Mouse (Mus musculus) ES-E14 (cell line): ENCODE data around the gene Fance. TPM values are rescaled to one million over a fixed set of nuclear protein-coding genes. Genes with fewer than 3 reads are reported as not detected.

Experiments used
- DNase-seq: peaks from one replicate; pipeline ENCODE4 v3.0.0-alpha.2; 2013; ENCODE audit warnings: low read depth, low spot score
- H3K27ac ChIP-seq: 2 replicates; pipeline ENCODE4 v1.5.1; 2012; ENCODE audit warnings: low read depth, mild to moderate bottlenecking, low read length, moderate library complexity, mixed read lengths; ENCODE audit not compliant: poor library complexity, insufficient read depth, severe bottlenecking
- H3K36me3 ChIP-seq: 2 replicates; pipeline ENCODE4 v1.6.1; 2012; ENCODE audit warnings: mild to moderate bottlenecking, low read length, moderate library complexity, mixed read lengths; ENCODE audit not compliant: control insufficient read depth, poor library complexity, insufficient read depth, severe bottlenecking
- H3K4me1 ChIP-seq, 2 experiments: fragments of 150-350 bp in 1 of 2; sonication (generic) in 1 of 2; 2 replicates each; pipeline ENCODE4 v1.6.1; 2012; ENCODE audit warnings: low read length in 2 of 2, mild to moderate bottlenecking in 1 of 2, mixed read lengths in 1 of 2; ENCODE audit not compliant: control insufficient read depth in 2 of 2, insufficient read depth in 2 of 2, poor library complexity in 1 of 2
- H3K4me3 ChIP-seq, 2 experiments: fragments of 150-350 bp in 1 of 2; sonication (generic) in 1 of 2; 2 replicates each; pipeline ENCODE4 v1.5.1; 2012; ENCODE audit warnings: low read length in 2 of 2, low read depth in 1 of 2, mild to moderate bottlenecking in 1 of 2, mixed read lengths in 1 of 2; ENCODE audit not compliant: insufficient read depth in 1 of 2, poor library complexity in 1 of 2, severe bottlenecking in 1 of 2
- H3K9ac ChIP-seq: 2 replicates; pipeline ENCODE4 v1.6.1; 2012; ENCODE audit warnings: low read depth, mild to moderate bottlenecking, low read length, mixed read lengths; ENCODE audit not compliant: poor library complexity, insufficient read depth, severe bottlenecking
- H3K9me3 ChIP-seq: fragments of 150-350 bp; sonication (generic); 2 replicates; pipeline ENCODE4 v1.6.1; 2012; ENCODE audit warnings: low read depth, mild to moderate bottlenecking, low read length; ENCODE audit not compliant: control insufficient read depth, insufficient read depth
- CHD2 ChIP-seq: IDR thresholded peaks from 2 replicates; pipeline ENCODE4 v1.6.1; 2014; ENCODE audit warnings: mild to moderate bottlenecking, low read depth, low read length, inconsistent platforms
- HCFC1 ChIP-seq: IDR thresholded peaks from 2 replicates; pipeline ENCODE4 v1.6.1; 2012; ENCODE audit warnings: low read length, inconsistent platforms, borderline replicate concordance; ENCODE audit not compliant: insufficient read depth
- MAFK ChIP-seq: IDR thresholded peaks from 2 replicates; pipeline ENCODE4 v1.6.1; 2014; ENCODE audit warnings: mild to moderate bottlenecking, low read depth, low read length, inconsistent platforms; ENCODE audit not compliant: insufficient read depth
- ZC3H11A ChIP-seq: IDR thresholded peaks from 2 replicates; pipeline ENCODE4 v1.6.1; 2012; ENCODE audit warnings: low read depth, mild to moderate bottlenecking, inconsistent platforms, low read length, borderline replicate concordance
- ZNF384 ChIP-seq: IDR thresholded peaks from 2 replicates; pipeline ENCODE4 v1.6.1; 2012; ENCODE audit warnings: low read depth, low read length, inconsistent platforms
- in situ Hi-C, 2 experiments: fragments of 600-800 bp; cut with MboI; formaldehyde crosslinking; loops; one replicate each; pipeline ENCODE4 v1.15.1; 2025; ENCODE audit warnings: low sequenced_read_pairs in 2 of 2, inconsistent platforms in 1 of 2; ENCODE audit not compliant: unreplicated experiment in 2 of 2
- total RNA-seq: library from RNA; depleted of rRNA; stranded (reverse); fragments of 300-350 nt; gene quantifications from 2 replicates; pipeline ENCODE4 v1.2.3, GENCODE M21; 2012

Gene Fance
- total RNA-seq, 1 experiment = 25.9 TPM

DNA sequence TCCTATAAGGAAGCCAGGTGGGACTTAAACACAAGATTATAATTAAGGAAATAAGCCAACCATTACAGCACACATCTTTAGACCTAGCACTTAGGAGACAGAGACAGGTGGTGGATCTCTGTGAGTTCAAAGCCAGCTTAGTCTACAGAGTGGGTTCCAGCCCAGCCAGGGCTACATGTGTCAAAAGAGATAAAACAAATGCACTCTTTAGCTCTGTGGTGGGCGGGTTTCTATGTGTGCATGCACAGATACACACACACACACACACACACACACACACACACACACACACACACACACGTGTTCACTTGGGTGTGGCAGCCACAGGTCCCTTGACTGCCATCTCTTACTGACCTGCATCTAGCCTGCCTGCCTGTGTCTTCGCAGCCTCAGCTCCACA lies 35.2 kb upstream of the Fance start:
- H3K27ac ChIP-seq = no peak overlapping the region
- in situ Hi-C loops = no loop called here
- DNase-seq = no peak
- peaks cover 3 to 30% of the 10 kb centered on the region in 2 experiments; a peak in 2 of 4 replicates for H3K4me1 ChIP-seq
- no peaks in the 10 kb centered on the region; the same call in 1 of the 2 replicates for H3K36me3 ChIP-seq
- TF ChIP-seq CHD2 (no peak), MAFK (no peak), HCFC1 (no peak), ZC3H11A (no peak), ZNF384 (no peak)
- no peak overlapping the region for H3K9ac ChIP-seq
- no peak overlapping the region for H3K4me3 ChIP-seq
- H3K9me3 ChIP-seq = no peaks in the 10 kb centered on the region

DNA sequence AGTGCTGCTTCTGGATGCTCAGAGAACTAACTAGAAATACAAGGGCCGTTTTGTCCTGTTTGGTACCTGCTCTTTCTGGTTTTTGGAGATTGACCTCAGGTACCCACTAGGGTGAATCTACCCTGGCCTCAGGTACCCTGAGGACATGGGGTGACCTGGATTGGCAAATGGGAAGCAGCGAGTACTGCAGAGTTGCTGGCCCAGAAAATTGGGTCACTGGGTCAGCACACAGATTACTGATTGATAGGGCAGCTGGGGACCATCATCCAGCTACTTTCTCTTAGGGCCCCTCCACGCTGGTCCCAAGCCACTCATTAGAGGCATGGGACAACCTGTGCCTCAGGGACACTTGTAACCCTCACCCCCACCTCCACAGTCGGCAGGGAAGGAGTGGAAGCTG lies 34.1 kb upstream of the Fance start:
- H3K36me3 ChIP-seq = no peaks in the 10 kb centered on the region; the same call in 1 of the 2 replicates
- DNase-seq = no peak
- H3K9ac ChIP-seq = no peak overlapping the region
- no peak for TF ChIP-seq MAFK
- TF ChIP-seq ZC3H11A = no peak
- TF ChIP-seq HCFC1 = no peak
- TF ChIP-seq CHD2 = no peak
- no peak for TF ChIP-seq ZNF384
- H3K9me3 ChIP-seq = no peaks in the 10 kb centered on the region
- no peak overlapping the region for H3K4me3 ChIP-seq
- H3K27ac ChIP-seq = no peak overlapping the region
- in situ Hi-C loops = no loop called here
- H3K4me1 ChIP-seq = peaks cover 3 to 30% of the 10 kb centered on the region in 2 experiments; a peak in 2 of 4 replicates

DNA sequence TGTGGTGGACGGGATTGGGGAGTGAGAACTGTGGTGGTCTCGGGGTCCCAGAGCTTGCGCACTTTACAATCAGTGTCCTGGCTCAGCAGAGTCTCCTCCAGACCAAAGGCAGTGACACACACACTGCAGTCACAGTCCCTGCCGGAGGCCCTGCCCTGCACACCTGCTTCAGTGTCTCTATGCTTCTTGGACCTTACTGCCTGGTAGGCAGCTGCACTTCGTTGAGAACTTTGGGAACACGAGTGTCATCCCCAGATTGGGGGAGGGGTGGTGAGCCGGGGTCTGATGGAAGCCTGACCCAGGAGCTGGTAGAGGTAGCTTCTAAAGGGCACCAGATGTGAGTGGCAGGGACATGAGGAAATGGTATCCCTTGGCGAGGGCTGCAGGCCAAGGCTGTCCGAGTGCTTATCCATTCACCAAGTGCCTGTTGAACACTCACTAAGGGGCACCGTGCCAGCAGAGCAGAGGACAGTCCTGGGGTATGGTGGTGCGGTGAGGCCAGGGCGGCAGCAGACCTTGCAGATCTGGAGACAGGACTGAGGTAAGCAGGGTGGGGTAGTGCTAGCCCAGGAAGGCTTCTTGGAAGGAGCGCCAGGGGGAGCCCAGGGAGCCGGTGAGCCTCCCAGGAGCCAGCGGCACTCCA lies 33.4 kb upstream of the Fance start:
- in situ Hi-C loops = no loop called here
- H3K9me3 ChIP-seq = no peaks in the 10 kb centered on the region
- H3K9ac ChIP-seq = no peak overlapping the region; the same call in 1 of the 2 replicates
- H3K4me3 ChIP-seq = no peak overlapping the region
- DNase-seq = no peak
- no peak for TF ChIP-seq CHD2
- TF ChIP-seq HCFC1 = no peak
- no peak for TF ChIP-seq ZNF384
- no peak for TF ChIP-seq ZC3H11A
- TF ChIP-seq MAFK = no peak
- no peak overlapping the region for H3K27ac ChIP-seq
- H3K4me1 ChIP-seq = peaks cover 3 to 30% of the 10 kb centered on the region in 2 experiments; a peak in 2 of 4 replicates
- H3K36me3 ChIP-seq = no peaks in the 10 kb centered on the region; the same call in 1 of the 2 replicates

DNA sequence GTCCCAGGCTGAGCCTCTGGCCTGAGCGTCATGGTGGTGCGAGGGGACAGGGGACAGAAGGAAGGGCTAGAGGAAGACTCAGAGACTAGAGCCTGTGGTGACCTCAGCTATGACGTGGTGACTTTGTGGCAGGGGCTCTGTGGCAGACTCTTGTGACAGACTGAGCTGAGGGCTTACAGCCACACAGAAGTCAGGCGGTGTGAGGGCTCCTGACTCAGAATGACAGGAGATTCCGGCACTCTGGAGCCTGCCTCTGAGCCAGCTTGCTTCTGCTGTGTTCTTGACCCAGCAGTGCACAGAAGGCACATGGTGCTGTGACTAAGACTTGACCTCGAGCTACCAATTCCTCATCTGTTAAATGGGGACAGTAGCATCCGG lies 32.9 kb upstream of the Fance start:
- H3K27ac ChIP-seq = no peak overlapping the region
- H3K4me3 ChIP-seq = no peak overlapping the region
- no peak overlapping the region; the same call in 1 of the 2 replicates for H3K9ac ChIP-seq
- in situ Hi-C loops = no loop called here
- no peaks in the 10 kb centered on the region for H3K9me3 ChIP-seq
- peaks cover 3 to 30% of the 10 kb centered on the region in 2 experiments; a peak in 2 of 4 replicates for H3K4me1 ChIP-seq
- TF ChIP-seq ZNF384 = no peak
- TF ChIP-seq HCFC1 = no peak
- TF ChIP-seq MAFK = no peak
- no peak for TF ChIP-seq CHD2
- TF ChIP-seq ZC3H11A = no peak
- DNase-seq = no peak
- H3K36me3 ChIP-seq = no peaks in the 10 kb centered on the region; the same call in 1 of the 2 replicates
